Mouse (Mus musculus): ENCODE measurements at regions not wholly inside any gene's neighbourhood (a gene's known extent, or its start where the extent isn't known, plus 50 kb on each side); places are given as distances from the start of the nearest gene placed in this dataset.

GRCm38 (mm10) chr2:131698008-131698965 is 136.2 kb upstream of the Adra1d start:
- TF ChIP-seq CTCF (IDR thresholded peaks at IDR 0.05) (no peak), POLR2A (IDR thresholded peaks at IDR 0.05; ENCODE audit: insufficient read depth, low read depth, low read length) (no peak)
